Mouse (Mus musculus) midbrain, embryonic 14.5 days (tissue): ENCODE data around the gene Nxpe5. TPM values are rescaled to one million over a fixed set of nuclear protein-coding genes. Genes with fewer than 3 reads are reported as not detected.

Source experiments
- ATAC-seq: fragments of 200-750 bp; cut with Nextera tagmentation; 2 replicates; pipeline ENCODE4 v1.8.0; 2017; ENCODE audit warnings: moderate number of reproducible peaks, moderate library complexity; ENCODE audit not compliant: low FRiP score, low TSS enrichment
- DNase-seq: peaks from one replicate; pipeline ENCODE4 v3.0.0-alpha.2; 2015
- H3K27ac ChIP-seq: fragments of 300-500 bp; sonication (generic); replicated peaks from 2 replicates; pipeline ENCODE4 v1.5.1; 2014; ENCODE audit warnings: mild to moderate bottlenecking, low read depth, low read length, moderate library complexity
- H3K27me3 ChIP-seq: fragments of 300-500 bp; sonication (generic); 2 replicates; pipeline ENCODE4 v1.6.1; 2014; ENCODE audit warnings: low read length, control low read depth, mixed read lengths; ENCODE audit not compliant: control insufficient read depth, insufficient read depth
- H3K36me3 ChIP-seq: fragments of 300-500 bp; sonication (generic); 2 replicates; pipeline ENCODE4 v1.6.1; 2014; ENCODE audit warnings: low read length, control low read depth; ENCODE audit not compliant: control insufficient read depth, insufficient read depth
- H3K4me1 ChIP-seq: fragments of 300-500 bp; sonication (generic); 2 replicates; pipeline ENCODE4 v1.6.1; 2014; ENCODE audit warnings: mild to moderate bottlenecking, antibody characterized with exemption, low read length, control low read depth; ENCODE audit not compliant: control insufficient read depth, insufficient read depth
- H3K4me2 ChIP-seq: fragments of 300-500 bp; sonication (generic); 2 replicates; pipeline ENCODE4 v1.6.1; 2014; ENCODE audit warnings: mild to moderate bottlenecking, low read length, moderate library complexity
- H3K4me3 ChIP-seq: fragments of 300-500 bp; sonication (generic); replicated peaks from 2 replicates; pipeline ENCODE4 v1.5.1; 2014; ENCODE audit warnings: low read depth, low read length
- H3K9ac ChIP-seq: fragments of 300-500 bp; sonication (generic); replicated peaks from 2 replicates; pipeline ENCODE4 v1.6.1; 2014; ENCODE audit warnings: mild to moderate bottlenecking, low read length, moderate library complexity
- H3K9me3 ChIP-seq: fragments of 300-500 bp; sonication (generic); 2 replicates; pipeline ENCODE4 v1.6.1; 2016; ENCODE audit warnings: low read length, control low read depth, mixed read lengths; ENCODE audit not compliant: control insufficient read depth
- WGBS: fragments of 180-500 bp; shearing (Covaris S2); extraction: QIAGEN DNeasy Blood & Tissue Kit; methylation state at CpG from one replicate; pipeline ENCODE4 v1.1.7; 2014; 5-methylcytosine and 5-hydroxymethylcytosine counted together
- polyA plus RNA-seq: library from polyadenylated mRNA; unstranded; fragments of >200 nt; fragmentation: Nextera tagmentation; extraction: Ambion mirVana; gene quantifications from 2 replicates; pipeline ENCODE4 v1.2.1, GENCODE M21; 2014

The Nxpe5 gene
- polyA plus RNA-seq, 1 experiment from 2014 or later: not detected

GRCm38 (mm10) chr5:138257585-138257978 is 31.9 kb downstream of the Nxpe5 start:
- ATAC-seq: no peak
- Histone ChIP-seq H3K27ac (no peak overlapping the region), H3K4me3 (no peak overlapping the region), H3K9ac (no peak overlapping the region), H3K9me3 (no peaks in the 10 kb centered on the region), H3K4me2 (no peak overlapping the region), H3K4me1 (peaks cover 16% of the 10 kb centered on the region), H3K36me3 (peaks cover 49% of the 10 kb centered on the region), H3K27me3 (no peaks in the 10 kb centered on the region)
- 92% methylated on average over 4 of the region's 4 CpGs for WGBS
- no peak for DNase-seq

- peaks cover 21% of the 10 kb centered on the region for H3K4me1 ChIP-seq
- 77% methylated on average over 3 of the region's 3 CpGs for WGBS
- H3K27ac ChIP-seq: no peak overlapping the region
- DNase-seq (no peak), ATAC-seq (no peak)
- no peaks in the 10 kb centered on the region for H3K9me3 ChIP-seq
- H3K4me2 ChIP-seq: no peak overlapping the region
- H3K36me3 ChIP-seq: peaks cover 49% of the 10 kb centered on the region
- H3K27me3 ChIP-seq: no peaks in the 10 kb centered on the region
- no peak overlapping the region for H3K4me3 ChIP-seq
- H3K9ac ChIP-seq: no peak overlapping the region
Observed at GRCm38 (mm10) chr5:138258078-138258477, 32.4 kb downstream of the Nxpe5 start.

DNA sequence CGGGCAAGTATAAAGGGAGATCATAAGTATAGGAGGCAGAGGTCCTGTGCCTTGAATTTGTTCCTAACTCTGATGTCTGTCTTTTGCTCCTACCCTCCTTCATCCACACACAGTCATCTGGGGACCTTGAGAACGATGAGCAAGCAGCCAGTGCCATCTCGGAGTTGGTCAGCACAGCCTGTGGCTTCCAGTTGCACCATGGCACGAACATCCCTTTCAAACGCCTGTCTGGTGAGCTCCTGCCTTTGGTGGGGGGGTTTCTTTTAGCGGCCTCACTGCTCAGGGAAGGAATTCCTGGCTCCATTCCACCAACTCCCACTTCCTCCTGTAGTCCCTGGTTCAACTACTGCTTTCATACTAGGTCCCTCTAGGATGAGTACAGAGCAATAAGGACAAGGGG is 32.8 kb downstream of the Nxpe5 start:
- Histone ChIP-seq H3K4me3 (no peak overlapping the region), H3K36me3 (peaks cover 49% of the 10 kb centered on the region), H3K27ac (no peak overlapping the region), H3K9me3 (no peaks in the 10 kb centered on the region), H3K27me3 (no peaks in the 10 kb centered on the region), H3K4me1 (peaks cover 23% of the 10 kb centered on the region), H3K9ac (no peak overlapping the region), H3K4me2 (no peak overlapping the region)
- WGBS: 90% methylated on average over 6 of the region's 6 CpGs
- no peak for DNase-seq
- ATAC-seq: no peak

GRCm38 (mm10) chr5:138258993-138259392 is 33.3 kb downstream of the Nxpe5 start:
- H3K9me3 ChIP-seq: no peaks in the 10 kb centered on the region
- peaks cover 23% of the 10 kb centered on the region for H3K4me1 ChIP-seq
- H3K27me3 ChIP-seq: no peaks in the 10 kb centered on the region
- peaks cover 49% of the 10 kb centered on the region for H3K36me3 ChIP-seq
- 83% methylated on average over 7 of the region's 7 CpGs for WGBS
- ATAC-seq (no peak), DNase-seq (no peak)
- H3K27ac ChIP-seq: no peak overlapping the region
- H3K4me2 ChIP-seq: no peak overlapping the region
- H3K4me3 ChIP-seq: no peak overlapping the region
- no peak overlapping the region for H3K9ac ChIP-seq

DNA sequence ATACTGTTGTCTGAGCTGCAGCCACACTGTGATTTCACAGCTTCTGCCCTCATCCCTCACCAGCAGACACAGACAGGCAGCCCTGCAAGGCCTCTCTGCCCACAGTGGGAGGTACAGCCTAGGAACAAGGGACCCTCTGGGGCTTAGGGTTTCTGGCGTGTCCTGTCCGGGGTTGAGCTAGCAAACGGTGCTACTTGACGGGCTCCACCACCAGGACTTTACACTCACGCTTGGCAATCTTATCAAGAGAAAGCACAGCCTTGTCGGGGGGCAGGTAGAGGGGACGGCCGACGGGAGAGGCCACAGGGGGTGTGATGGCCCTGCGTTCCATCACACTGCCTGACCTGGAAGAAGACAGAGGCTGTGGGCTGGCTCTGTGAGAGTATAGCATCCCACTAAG is 34.4 kb downstream of the Nxpe5 start:
- H3K4me1 ChIP-seq: peaks cover 26% of the 10 kb centered on the region
- H3K36me3 ChIP-seq: peaks cover 49% of the 10 kb centered on the region
- ATAC-seq (no peak), DNase-seq (no peak)
- H3K4me3 ChIP-seq: no peak overlapping the region
- H3K27ac ChIP-seq: no peak overlapping the region
- H3K4me2 ChIP-seq: no peak overlapping the region
- WGBS: 87% methylated on average over 10 of the region's 10 CpGs
- no peaks in the 10 kb centered on the region for H3K9me3 ChIP-seq
- no peaks in the 10 kb centered on the region for H3K27me3 ChIP-seq
- no peak overlapping the region for H3K9ac ChIP-seq

- no peak overlapping the region for H3K4me3 ChIP-seq
Observed at GRCm38 (mm10) chr5:138260834-138261233, 35.1 kb downstream of the Nxpe5 start.

DNA sequence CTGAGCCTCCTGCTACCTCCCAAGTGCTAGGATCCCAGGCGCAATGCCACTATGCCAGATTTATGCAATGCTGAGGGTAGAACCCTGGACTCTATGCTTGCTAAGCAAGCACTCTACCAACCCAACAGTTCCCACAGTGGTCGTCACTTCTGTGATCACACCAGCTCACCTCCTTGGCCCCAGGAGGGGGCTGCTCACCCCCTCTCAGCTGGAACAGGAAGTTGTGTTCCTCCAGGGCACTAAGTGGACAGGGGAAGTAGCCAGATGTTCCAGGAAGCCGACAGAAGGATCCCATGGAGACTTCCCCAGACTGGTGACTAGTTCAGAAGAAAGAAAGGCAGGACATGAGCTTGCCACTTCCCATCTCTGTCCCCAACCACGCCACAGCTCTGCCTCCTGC is 36.3 kb downstream of the Nxpe5 start:
- Histone ChIP-seq H3K27ac (no peak overlapping the region), H3K27me3 (no peaks in the 10 kb centered on the region), H3K36me3 (peaks cover 60% of the 10 kb centered on the region), H3K9ac (peak overlapping the region; percentile 34; the same call in 1 of the 2 replicates), H3K4me3 (peak overlapping the region; percentile 94; the same call in 1 of the 2 replicates), H3K9me3 (no peaks in the 10 kb centered on the region), H3K4me1 (peaks cover 19% of the 10 kb centered on the region), H3K4me2 (peak overlapping the region; percentile 98)
- WGBS: 87% methylated on average over 4 of the region's 4 CpGs
- DNase-seq: no peak
- no peak for ATAC-seq

More at GRCm38 (mm10) chr5:138260834-138261233, 35.1 kb downstream of the Nxpe5 start:
- Histone ChIP-seq H3K4me1 (peaks cover 25% of the 10 kb centered on the region), H3K4me2 (no peak overlapping the region), H3K27ac (no peak overlapping the region), H3K9ac (no peak overlapping the region), H3K9me3 (no peaks in the 10 kb centered on the region), H3K36me3 (peaks cover 52% of the 10 kb centered on the region), H3K27me3 (no peaks in the 10 kb centered on the region)
- WGBS: 96% methylated on average over 11 of the region's 11 CpGs
- ATAC-seq (no peak), DNase-seq (no peak)

- Histone ChIP-seq H3K4me2 (peak overlapping the region; percentile 98), H3K4me3 (peak overlapping the region; percentile 94), H3K4me1 (peaks cover 19% of the 10 kb centered on the region), H3K27me3 (no peaks in the 10 kb centered on the region), H3K9me3 (no peaks in the 10 kb centered on the region), H3K27ac (no peak overlapping the region), H3K36me3 (peaks cover 56% of the 10 kb centered on the region), H3K9ac (peak overlapping the region; percentile 94)
- WGBS: 66% methylated on average over 18 of the region's 18 CpGs
- DNase-seq (no peak), ATAC-seq (no peak)
Observed at GRCm38 (mm10) chr5:138262582-138263240, 37.0 kb downstream of the Nxpe5 start.
